ENCODE assay signal across 37 mouse cellular contexts in the genomic region with DNA sequence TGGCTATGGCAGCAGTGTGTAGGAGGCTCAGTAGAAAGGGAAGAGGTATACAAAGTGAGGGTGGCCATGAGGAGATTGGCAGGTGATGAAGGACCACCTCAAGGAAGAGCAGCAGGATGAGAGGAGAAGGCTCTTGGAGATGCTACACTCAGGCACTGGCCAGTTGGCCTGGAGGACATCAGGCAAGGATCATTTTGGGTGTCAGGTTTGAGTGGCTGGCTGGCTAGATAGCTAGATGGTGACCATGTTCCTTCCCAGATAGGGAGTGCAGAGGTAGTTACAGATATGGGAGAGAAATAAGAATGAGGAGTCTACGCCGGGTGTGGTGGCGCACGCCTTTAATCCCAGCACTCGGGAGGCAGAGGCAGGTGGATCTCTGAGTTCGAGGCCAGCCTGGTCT. TPM values are rescaled to one million over a fixed set of nuclear protein-coding genes. Genes with fewer than 3 reads are reported as not detected.
A peak's percentile ranks its signal among the peaks of the same experiment; 100 is the strongest.
DNase-seq lines count a peak whose midpoint lies in the region; ATAC-seq and TF ChIP-seq lines count a peak whose summit lies in the region.
"Had no signal": no experiment of that assay in that cellular context is flagged by ENCODE, and none has a peak within 500 bp of the region (broad histone marks: within the 10 kb centered on the region; RNA-seq: fewer than 3 reads in every experiment).

No protein-coding gene starts in this region.

- no peaks in the 10 kb centered on the region for H3K9me3 ChIP-seq in liver, embryonic 13.5 days (replicated peaks)
- H3K9me3 ChIP-seq in liver, embryonic 16.5 days (replicated peaks; ENCODE audit: control insufficient read depth, low read length) = no peaks in the 10 kb centered on the region
- H3K9me3 ChIP-seq in intestine, postnatal 0 days (ENCODE audit: control insufficient read depth) = no peaks in the 10 kb centered on the region
- H3K9me3 ChIP-seq: embryonic facial prominence, embryonic 10.5 days; embryonic facial prominence, embryonic 13.5 days; G1E; hindbrain, embryonic 10.5 days; hindbrain, embryonic 13.5 days had no signal

- peak; percentile 86 for DNase-seq in heart, adult 11 months
- DNase-seq in heart, adult 8-10 months (ENCODE audit: low spot score) = no peak
- peak; percentile 49 for DNase-seq in liver
- no peak for DNase-seq in liver, embryonic 13.5 days
- no peak for DNase-seq in layer of hippocampus, postnatal 14 days (ENCODE audit: low spot score in 2 of 2)
- DNase-seq in kidney, adult 8-10 months = no peak
- DNase-seq: adrenal gland, postnatal 10 days; adrenal gland, postnatal 36 days; B cell, adult 2 months; cerebellum, adult 11 months; cerebellum, adult 8-10 months; cerebellum, postnatal 10 days; cerebellum, postnatal 36 days; embryo, embryonic 11 days; forebrain, postnatal 0 days; gastrocnemius, adult 2 months; gastrocnemius, postnatal 14 days; heart, adult 18-20 months; heart, postnatal 36 days had no signal

- no peak for ATAC-seq in liver, embryonic 13.5 days (ENCODE audit: low read depth)
- ATAC-seq in liver, embryonic 16.5 days (ENCODE audit: low read depth) = no peak
- ATAC-seq in intestine, postnatal 0 days = no peak
- ATAC-seq: forebrain, embryonic 14.5 days; forebrain, postnatal 0 days; hindbrain, embryonic 16.5 days; Patski had no signal

- 65% methylated on average over 6 of the region's 6 CpGs for WGBS in liver, embryonic 13.5 days (ENCODE audit: insufficient replicate concordance)
- WGBS in liver, embryonic 16.5 days (ENCODE audit: insufficient replicate concordance) = 42% methylated on average over 5 of the region's 6 CpGs
- 94% methylated on average over 6 of the region's 6 CpGs for WGBS in intestine, postnatal 0 days

- H3K4me1 ChIP-seq in liver, embryonic 13.5 days (replicated peaks) = peaks cover 93% of the 10 kb centered on the region
- peaks cover 84% of the 10 kb centered on the region for H3K4me1 ChIP-seq in liver, embryonic 16.5 days (ENCODE audit: control insufficient read depth, low read depth, low read length)
- 0 out of 2 replicates have a peak, but pooled peaks cover 4% of the 10 kb centered on the region for H3K4me1 ChIP-seq in intestine, postnatal 0 days (replicated peaks; ENCODE audit: control insufficient read depth, insufficient read depth, low read length)

- peak overlapping the region; percentile 95 for H3K9ac ChIP-seq in liver, embryonic 13.5 days
- peak overlapping the region; percentile 40; the same call in 1 of the 2 replicates for H3K9ac ChIP-seq in liver, embryonic 16.5 days (ENCODE audit: low read depth, low read length)
- H3K9ac ChIP-seq in intestine, postnatal 0 days (ENCODE audit: low read depth, low read length) = no peak overlapping the region
- H3K9ac ChIP-seq: forebrain, postnatal 0 days had no signal

- peaks cover 57% of the 10 kb centered on the region for H3K36me3 ChIP-seq in liver, embryonic 13.5 days
- H3K36me3 ChIP-seq in liver, embryonic 16.5 days (ENCODE audit: control insufficient read depth, insufficient read depth) = peaks cover 13% of the 10 kb centered on the region; the same call in 1 of the 2 replicates
- peaks cover 36% of the 10 kb centered on the region for H3K36me3 ChIP-seq in intestine, postnatal 0 days (ENCODE audit: control insufficient read depth, insufficient read depth)

- peak overlapping the region; percentile 96 for H3K4me2 ChIP-seq in liver, embryonic 13.5 days
- H3K4me2 ChIP-seq in liver, embryonic 16.5 days (ENCODE audit: low read depth, low read length) = no peak overlapping the region; the same call in 1 of the 2 replicates
- no peak overlapping the region for H3K4me2 ChIP-seq in intestine, postnatal 0 days (replicated peaks; ENCODE audit: low read depth)
- H3K4me2 ChIP-seq: embryonic facial prominence, embryonic 13.5 days; heart, embryonic 11.5 days; hindbrain, embryonic 13.5 days had no signal

- no peak for TF ChIP-seq CTCF in intestine, postnatal 0 days (IDR thresholded peaks at IDR 0.05; ENCODE audit: low read depth)

- H3K27ac ChIP-seq in liver, embryonic 13.5 days = peak overlapping the region; percentile 99
- H3K27ac ChIP-seq in liver, embryonic 16.5 days (ENCODE audit: low read length) = peak overlapping the region; percentile 29
- H3K27ac ChIP-seq in intestine, postnatal 0 days (ENCODE audit: low read depth, low read length) = no peak overlapping the region
- H3K27ac ChIP-seq: embryonic facial prominence, embryonic 10.5 days; embryonic facial prominence, embryonic 13.5 days; gastrocnemius, adult 2 months; hindbrain, embryonic 10.5 days; hindbrain, embryonic 13.5 days had no signal

- no peaks in the 10 kb centered on the region for H3K27me3 ChIP-seq in liver, embryonic 13.5 days
- H3K27me3 ChIP-seq in liver, embryonic 16.5 days (ENCODE audit: control insufficient read depth, insufficient read depth, low read depth, low read length) = no peaks in the 10 kb centered on the region
- H3K27me3 ChIP-seq in intestine, postnatal 0 days (replicated peaks; ENCODE audit: control insufficient read depth, insufficient read depth, low read length) = no peaks in the 10 kb centered on the region
- H3K27me3 ChIP-seq: CH12.LX; embryonic facial prominence, embryonic 13.5 days; hindbrain, embryonic 13.5 days; Patski had no signal

- 0 out of 2 replicates have a peak overlapping the region, but pooled peaks have one; percentile 89 for H3K4me3 ChIP-seq in liver, embryonic 13.5 days (replicated peaks)
- H3K4me3 ChIP-seq in liver, embryonic 16.5 days (ENCODE audit: low read depth, low read length) = no peak overlapping the region
- no peak overlapping the region for H3K4me3 ChIP-seq in intestine, postnatal 0 days (ENCODE audit: low read depth, low read length)
- H3K4me3 ChIP-seq: embryonic facial prominence, embryonic 10.5 days; embryonic facial prominence, embryonic 13.5 days; gastrocnemius, adult 2 months; hindbrain, embryonic 10.5 days; hindbrain, embryonic 13.5 days had no signal

RNA-seq across cellular contexts. Expression of a gene that starts 5.0 kb away (rescaled TPM):
- 10 to 100 TPM in 2 of 4 experiments, 1 to 10 TPM in 2; 7.5 to 10.8 (median 9.7) TPM for total RNA-seq in heart, adult 8-10 months (2022)
- 61.6 and 63.9 TPM in 2 replicates for polyA plus RNA-seq in liver, embryonic 13.5 days (2015; fragmentation: Nextera tagmentation; extraction: Ambion mirVana)
- 41.3 and 47.4 TPM in 2 replicates for polyA plus RNA-seq in liver, embryonic 16.5 days (2015; fragmentation: Nextera tagmentation; extraction: Ambion mirVana)
- polyA plus RNA-seq in intestine, postnatal 0 days (2015; fragmentation: Nextera tagmentation; extraction: Ambion mirVana) = 35.8 and 40.2 TPM in 2 replicates
- total RNA-seq in layer of hippocampus, postnatal 14 days (2021) = 10 to 100 TPM; 38.9 to 44.2 TPM

RNA-seq across cellular contexts. Expression of a gene that starts 8.0 kb away (rescaled TPM):
- total RNA-seq in heart, adult 8-10 months (2022) = 1 to 10 TPM; 1.8 to 3.8 (median 2.8) TPM
- 98.6 and 105 TPM in 2 replicates for polyA plus RNA-seq in liver, embryonic 13.5 days (2015; fragmentation: Nextera tagmentation; extraction: Ambion mirVana)
- 65.0 and 71.5 TPM in 2 replicates for polyA plus RNA-seq in liver, embryonic 16.5 days (2015; fragmentation: Nextera tagmentation; extraction: Ambion mirVana)
- 48.5 and 48.8 TPM in 2 replicates for polyA plus RNA-seq in intestine, postnatal 0 days (2015; fragmentation: Nextera tagmentation; extraction: Ambion mirVana)
- 1 to 10 TPM; 4.7 to 8.6 TPM for total RNA-seq in layer of hippocampus, postnatal 14 days (2021)
- total RNA-seq: CH12.LX had no signal
- polyA plus RNA-seq: Patski had no signal

RNA-seq across cellular contexts. Expression of a gene that starts 19.8 kb away (rescaled TPM):
- under 1 TPM in 3 of 4 experiments, not detected in 1; 0.12 to 0.24 (median 0.17) TPM for total RNA-seq in heart, adult 8-10 months (2022)
- 0.09 and 0.15 TPM in 2 replicates for polyA plus RNA-seq in liver, embryonic 13.5 days (2015; fragmentation: Nextera tagmentation; extraction: Ambion mirVana)
- polyA plus RNA-seq in liver, embryonic 16.5 days (2015; fragmentation: Nextera tagmentation; extraction: Ambion mirVana) = 0.33 and 0.36 TPM in 2 replicates
- polyA plus RNA-seq in intestine, postnatal 0 days (2015; fragmentation: Nextera tagmentation; extraction: Ambion mirVana) = 20.7 and 21.5 TPM in 2 replicates
- not detected for total RNA-seq in layer of hippocampus, postnatal 14 days (2021)
- total RNA-seq: CH12.LX; forebrain, postnatal 0 days had no signal
- polyA plus RNA-seq: cortical plate, adult 2 months; forebrain, embryonic 14.5 days; forebrain, postnatal 0 days; heart, embryonic 11.5 days; heart, postnatal 0 days had no signal

RNA-seq across cellular contexts. Expression of a gene that starts 26.2 kb away (rescaled TPM):
- not detected for total RNA-seq in heart, adult 8-10 months (2022)
- polyA plus RNA-seq in liver, embryonic 13.5 days (2015; fragmentation: Nextera tagmentation; extraction: Ambion mirVana) = not detected in 2 replicates
- not detected in 2 replicates for polyA plus RNA-seq in liver, embryonic 16.5 days (2015; fragmentation: Nextera tagmentation; extraction: Ambion mirVana)
- not detected in 2 replicates for polyA plus RNA-seq in intestine, postnatal 0 days (2015; fragmentation: Nextera tagmentation; extraction: Ambion mirVana)
- not detected for total RNA-seq in layer of hippocampus, postnatal 14 days (2021)
- total RNA-seq: adrenal gland, adult 18-20 months; adrenal gland, postnatal 10 days; adrenal gland, postnatal 36 days; CH12.LX; forebrain, postnatal 0 days; gastrocnemius, adult 2 months; gastrocnemius, postnatal 14 days; gastrocnemius, postnatal 4 days; heart, adult 18-20 months; heart, postnatal 36 days had no signal
- polyA plus RNA-seq: cortical plate, adult 2 months; embryonic facial prominence, embryonic 10.5 days; embryonic facial prominence, embryonic 13.5 days; forebrain, embryonic 11.5 days; forebrain, embryonic 14.5 days; forebrain, postnatal 0 days; G1E; heart, embryonic 11.5 days; heart, embryonic 14.5 days; heart, postnatal 0 days; hindbrain, embryonic 10.5 days; hindbrain, embryonic 13.5 days; hindbrain, embryonic 16.5 days; Patski had no signal

RNA-seq across cellular contexts. Expression of a gene that starts 37.8 kb away (rescaled TPM):
- total RNA-seq in heart, adult 8-10 months (2022) = under 1 TPM in 1 of 4 experiments, not detected in 3; 0.19 TPM
- 0.05 TPM in 1 of 2 replicates, not detected in the other for polyA plus RNA-seq in liver, embryonic 13.5 days (2015; fragmentation: Nextera tagmentation; extraction: Ambion mirVana)
- polyA plus RNA-seq in liver, embryonic 16.5 days (2015; fragmentation: Nextera tagmentation; extraction: Ambion mirVana) = 0.12 TPM in 1 of 2 replicates, not detected in the other
- 0.12 and 0.30 TPM in 2 replicates for polyA plus RNA-seq in intestine, postnatal 0 days (2015; fragmentation: Nextera tagmentation; extraction: Ambion mirVana)
- total RNA-seq in layer of hippocampus, postnatal 14 days (2021) = under 1 TPM; 0.21 to 0.38 TPM
- total RNA-seq: G1E; gastrocnemius, adult 2 months; heart, adult 18-20 months; heart, postnatal 36 days had no signal
- polyA plus RNA-seq: embryonic facial prominence, embryonic 13.5 days; heart, embryonic 11.5 days; heart, embryonic 14.5 days; heart, postnatal 0 days had no signal

Comparison
In these comparisons a context has a peak if more than half of its experiments do, and no peak if none do; other contexts are left out.
1. DNase-seq: peak in heart, adult 11 months (single experiment) and liver (single experiment); none in heart, adult 8-10 months (single experiment), liver, embryonic 13.5 days (single experiment), layer of hippocampus, postnatal 14 days (0 of 2) and kidney, adult 8-10 months (0 of 2).
2. RNA of a gene that starts 19.8 kb away (polyA plus RNA-seq): 20.7 to 21.5 TPM in intestine, postnatal 0 days; 0.33 to 0.36 TPM in liver, embryonic 16.5 days and 0.09 to 0.15 TPM in liver, embryonic 13.5 days; every median in the first group is over 10 times any median in the second.